Mouse (Mus musculus): ENCODE measurements around the gene S1pr4. TPM values are rescaled to one million over a fixed set of nuclear protein-coding genes. Genes with fewer than 3 reads are reported as not detected.

S1pr4 gene
- total RNA-seq (2021), result under 1 TPM; 0.18 to 0.28 TPM

DNA sequence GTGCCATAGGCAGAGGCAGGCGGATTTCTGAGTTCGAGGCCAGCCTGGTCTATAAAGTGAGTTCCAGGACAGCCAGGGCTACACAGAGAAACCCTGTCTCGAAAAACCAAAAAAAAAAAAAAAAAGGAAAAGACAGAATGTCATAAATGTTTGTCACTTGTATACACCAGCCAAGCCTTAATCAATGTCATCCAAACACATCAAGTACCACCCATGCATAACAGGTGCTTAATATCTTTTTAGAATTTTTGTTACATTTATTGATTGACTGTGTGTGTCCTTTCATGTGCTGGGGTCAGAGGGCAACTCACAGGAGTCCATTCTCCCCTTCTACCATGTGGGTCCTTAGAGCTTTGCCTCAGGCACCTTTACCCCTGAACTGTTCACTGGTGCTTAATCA, at the start of gene S1pr4:
Gene S1pr4, minus strand, starts transcription at position 101 of the 400 bp plus-strand sequence.
- intact Hi-C loops (cut with DNase I), result loop anchor here (5.0 kb wide), 1 partner anchor 37 kb away; no protein-coding TSS in a partner anchor
- no peak for DNase-seq (ENCODE audit: extremely low spot score in 1 of 2, low spot score in 2 of 2)

DNA sequence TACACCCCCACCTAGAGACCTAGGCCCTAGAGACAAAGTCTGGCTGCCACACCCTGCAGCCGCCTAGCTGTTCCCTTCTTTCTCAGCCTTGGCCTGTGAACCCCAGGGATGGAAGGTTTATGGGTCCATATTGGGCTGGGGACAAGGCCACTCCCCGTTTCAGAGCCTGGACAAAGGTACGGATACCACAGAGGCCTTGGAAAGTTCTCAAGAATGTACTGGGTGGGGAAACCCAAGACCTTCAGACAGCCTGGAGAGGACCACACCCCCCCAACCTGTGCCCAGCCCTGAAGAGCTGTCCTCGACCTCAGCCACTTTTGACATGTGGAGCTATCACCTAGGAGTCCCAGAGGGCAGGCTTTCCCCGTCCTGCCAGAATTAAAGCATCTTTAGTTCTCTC, 49.0 kb upstream of the S1pr4 start:
- intact Hi-C loops (cut with DNase I), result no loop called here
- DNase-seq (ENCODE audit: extremely low spot score in 1 of 2, low spot score in 2 of 2), result no peak

DNA sequence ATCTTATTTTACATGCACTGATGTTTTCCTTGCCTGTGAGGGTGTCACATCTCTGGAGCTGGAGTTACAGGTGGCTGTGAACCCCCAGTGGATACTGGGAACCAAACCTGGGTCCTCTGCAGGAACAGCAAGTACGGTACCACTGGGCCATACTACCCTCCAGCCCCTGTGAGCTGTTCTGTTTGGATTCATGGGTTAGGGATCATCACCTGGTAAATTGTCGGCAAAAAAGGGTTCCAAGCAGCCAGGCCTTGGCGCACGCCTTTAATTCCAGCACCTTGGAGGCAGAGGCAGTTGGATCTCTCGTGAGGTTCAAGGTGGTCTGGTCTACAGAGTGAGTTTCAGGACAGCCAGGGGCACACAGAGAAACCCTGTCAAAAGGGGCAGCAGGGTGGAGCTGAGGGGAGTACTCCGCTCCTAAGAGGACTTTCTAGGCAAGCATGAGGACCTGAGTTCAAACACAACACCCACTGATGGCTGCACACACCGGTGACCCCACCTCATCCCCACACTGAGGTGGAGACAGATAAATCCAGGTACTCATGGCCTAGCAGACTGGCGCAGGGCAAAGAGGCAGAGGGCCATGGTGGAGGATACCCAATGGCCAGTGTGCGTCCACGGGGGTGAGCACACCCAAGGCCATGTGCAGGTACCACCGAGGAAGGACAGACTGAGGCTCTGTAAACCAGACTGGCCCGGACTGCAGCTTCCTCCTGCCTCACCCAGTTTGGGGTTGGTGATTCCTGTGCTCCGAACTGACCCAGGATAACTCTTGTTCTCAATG, 47.0 kb upstream of the S1pr4 start:
- intact Hi-C loops (cut with DNase I), result no loop called here
- DNase-seq (ENCODE audit: extremely low spot score in 1 of 2, low spot score in 2 of 2), result no peak

DNA sequence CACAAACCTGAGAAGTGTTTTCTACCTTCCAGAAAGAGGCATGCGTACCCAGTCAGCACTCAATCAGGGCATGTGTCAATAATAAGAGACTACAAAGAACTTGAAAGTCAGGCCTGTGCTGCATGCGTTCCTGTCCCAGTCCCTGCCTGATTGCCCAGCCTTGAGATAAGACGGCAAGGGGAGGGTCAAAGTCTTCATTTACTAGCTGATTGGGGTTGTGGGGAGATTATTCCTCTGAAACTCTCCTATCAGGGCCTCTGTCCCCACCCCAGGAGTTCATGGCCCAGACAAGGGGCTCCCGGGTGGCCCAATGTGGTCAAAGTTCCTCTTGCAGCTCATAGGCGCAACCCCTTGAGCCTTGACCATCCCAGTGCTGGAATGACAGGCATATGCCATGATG, 46.4 kb upstream of the S1pr4 start:
- intact Hi-C loops (cut with DNase I), result no loop called here
- no peak for DNase-seq (ENCODE audit: extremely low spot score in 1 of 2, low spot score in 2 of 2)

DNA sequence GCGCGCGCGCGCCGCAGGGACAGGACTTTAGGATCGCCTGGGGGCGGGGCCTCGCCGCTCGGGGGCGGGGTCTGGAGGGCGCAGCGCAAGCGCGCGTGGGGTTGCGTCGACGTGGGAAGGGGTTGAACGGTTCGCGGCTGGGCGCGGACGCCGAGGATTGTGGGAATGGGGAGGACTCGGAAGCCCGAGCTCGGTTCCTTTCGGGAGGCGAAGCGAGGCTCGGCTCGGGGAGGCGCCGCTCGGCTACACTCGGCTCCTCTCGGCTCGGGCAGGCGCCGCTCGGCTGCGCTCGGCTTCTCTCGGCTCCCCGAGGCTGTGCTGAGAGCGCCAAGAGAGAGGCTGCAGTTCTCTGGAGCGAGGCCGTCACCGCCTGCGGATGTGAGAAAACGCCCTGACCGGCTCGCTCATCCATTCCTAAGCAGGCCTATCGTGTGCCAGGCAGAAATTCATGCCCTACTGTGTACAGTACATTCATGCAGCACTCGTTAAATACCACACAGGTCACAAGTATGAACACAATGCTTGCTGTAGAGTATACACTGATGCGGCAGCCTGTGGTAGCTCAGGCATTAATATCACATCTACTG, 45.3 kb upstream of the S1pr4 start, which contains the start of gene Gna11:
Gene Gna11, minus strand, starts transcription at position 30 of the 587 bp plus-strand sequence.
- peak; percentile 98 to 100 for DNase-seq (ENCODE audit: extremely low spot score in 1 of 2, low spot score in 2 of 2)
- intact Hi-C loops (cut with DNase I), result no loop called here

DNA sequence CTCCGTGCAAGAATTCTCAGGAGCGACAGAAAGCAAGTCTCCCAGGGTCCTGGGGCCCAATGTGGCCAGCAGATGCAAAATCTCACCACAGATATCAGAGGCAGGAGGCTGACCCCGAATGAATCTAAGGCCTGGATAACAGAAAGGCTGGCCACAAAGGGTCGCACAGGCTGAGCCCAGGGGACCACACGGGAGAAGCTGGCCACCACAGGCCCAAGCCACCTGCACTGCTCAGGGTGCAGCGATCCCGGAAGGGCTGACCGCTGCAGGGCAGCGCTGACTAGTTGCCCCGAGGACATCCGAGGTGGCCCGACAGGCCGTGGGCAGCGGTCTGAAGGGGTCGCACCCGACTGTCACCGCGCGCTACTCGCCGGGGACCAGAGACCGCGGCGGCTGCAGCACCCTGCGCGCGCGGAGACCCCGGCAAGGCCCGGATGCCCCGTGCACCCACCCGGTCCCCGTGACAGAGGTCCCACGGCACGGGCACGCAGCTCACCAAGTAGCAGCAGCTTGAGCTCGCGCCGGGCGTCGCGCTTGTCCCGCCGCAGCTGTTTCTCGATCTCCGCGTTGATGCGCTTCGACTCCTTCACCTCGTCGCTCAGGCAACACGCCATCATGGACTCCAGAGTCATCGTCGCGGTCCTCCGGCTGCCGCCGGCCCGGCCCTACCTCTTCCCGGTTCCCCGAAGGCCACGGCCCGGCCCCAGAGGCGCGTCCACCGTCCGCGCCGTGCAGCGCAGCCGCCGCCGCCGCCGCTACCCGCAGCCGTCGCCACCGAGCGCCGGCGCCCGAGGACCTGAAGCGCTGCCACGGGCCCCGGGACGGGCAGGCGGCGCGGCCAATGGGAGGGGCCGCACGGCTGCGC, 44.6 kb upstream of the S1pr4 start:
- intact Hi-C loops (cut with DNase I), result no loop called here
- no peak for DNase-seq (ENCODE audit: extremely low spot score in 1 of 2, low spot score in 2 of 2)

DNA sequence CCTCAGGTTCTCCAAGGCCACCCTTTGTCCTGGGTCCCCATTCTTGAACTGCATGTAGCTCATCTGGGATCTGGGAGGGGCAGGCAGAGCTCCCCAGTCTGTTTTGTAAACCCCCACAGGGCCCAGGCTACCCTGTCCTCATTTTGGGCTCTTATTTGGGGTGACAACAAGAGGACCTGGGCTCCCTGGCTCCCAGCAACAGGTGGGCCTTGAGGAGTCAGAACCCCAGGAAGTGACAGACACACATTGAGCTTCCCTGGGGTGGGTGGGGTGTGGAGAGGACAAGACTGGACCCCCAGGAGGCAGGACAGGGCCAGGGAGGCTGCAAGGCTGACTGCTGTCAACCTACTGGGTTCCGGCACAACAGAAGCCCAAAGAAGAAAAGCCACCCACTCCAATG, 43.7 kb upstream of the S1pr4 start:
- intact Hi-C loops (cut with DNase I), result no loop called here
- DNase-seq (ENCODE audit: extremely low spot score in 1 of 2, low spot score in 2 of 2), result no peak

DNA sequence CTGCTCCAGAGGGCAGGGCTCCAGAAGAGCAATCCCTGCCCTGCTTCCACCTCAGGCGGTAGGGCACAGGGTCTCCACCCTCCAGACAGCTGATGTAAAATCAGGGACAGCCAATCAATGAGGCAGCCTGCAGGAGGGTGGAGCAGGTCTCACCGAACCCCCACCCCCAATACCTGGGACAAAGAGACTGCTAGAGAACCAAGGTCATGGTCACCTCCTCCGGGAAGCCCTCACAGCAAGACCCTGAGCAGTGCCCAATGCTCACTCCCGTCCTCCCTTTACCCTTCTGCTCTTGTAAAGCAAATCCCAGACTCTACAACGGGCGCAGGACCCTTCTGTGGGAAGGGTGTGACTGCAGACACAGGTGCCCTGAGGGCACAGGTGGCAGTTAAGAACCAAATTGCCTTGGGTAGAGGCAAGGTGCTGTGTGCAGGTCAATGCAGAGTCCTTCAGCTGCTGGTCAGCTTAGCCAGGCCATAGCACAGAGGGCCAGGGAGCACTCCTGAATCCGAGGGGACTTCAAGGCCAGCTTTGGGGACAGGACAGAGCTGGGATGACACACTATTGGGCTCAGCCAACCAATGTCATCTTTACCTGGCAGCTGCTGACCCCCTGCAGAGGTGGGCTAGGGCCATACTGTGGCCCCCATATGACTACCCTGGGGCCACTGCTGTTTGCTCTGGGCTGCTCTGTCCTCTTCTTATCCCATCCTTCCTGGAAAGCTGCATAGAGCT, 43.0 kb upstream of the S1pr4 start:
- intact Hi-C loops (cut with DNase I), result no loop called here
- no peak for DNase-seq (ENCODE audit: extremely low spot score in 1 of 2, low spot score in 2 of 2)

DNA sequence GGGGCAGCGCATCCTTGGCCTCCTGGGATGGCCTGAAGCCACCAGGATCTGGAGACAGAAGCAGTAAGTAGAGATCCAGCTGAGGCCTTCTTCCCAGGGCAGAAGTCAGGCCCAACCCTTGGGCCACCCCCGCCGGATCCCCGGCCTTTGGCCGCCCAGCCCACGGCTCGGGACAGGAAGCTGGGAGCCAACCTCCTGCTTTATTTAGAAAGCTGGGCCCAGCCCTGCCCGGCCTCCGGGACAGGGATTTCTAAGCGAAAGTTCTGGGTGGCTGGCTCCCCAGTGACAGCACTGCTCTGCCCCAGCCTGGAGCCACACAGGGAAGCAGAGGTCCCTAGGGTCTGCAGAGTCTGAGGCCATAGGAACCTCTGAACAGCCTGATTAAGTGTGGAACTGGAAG, 41.9 kb upstream of the S1pr4 start:
- DNase-seq (ENCODE audit: extremely low spot score in 1 of 2, low spot score in 2 of 2), result peak in 1 of 2 experiments; percentile 81
- intact Hi-C loops (cut with DNase I), result no loop called here

DNA sequence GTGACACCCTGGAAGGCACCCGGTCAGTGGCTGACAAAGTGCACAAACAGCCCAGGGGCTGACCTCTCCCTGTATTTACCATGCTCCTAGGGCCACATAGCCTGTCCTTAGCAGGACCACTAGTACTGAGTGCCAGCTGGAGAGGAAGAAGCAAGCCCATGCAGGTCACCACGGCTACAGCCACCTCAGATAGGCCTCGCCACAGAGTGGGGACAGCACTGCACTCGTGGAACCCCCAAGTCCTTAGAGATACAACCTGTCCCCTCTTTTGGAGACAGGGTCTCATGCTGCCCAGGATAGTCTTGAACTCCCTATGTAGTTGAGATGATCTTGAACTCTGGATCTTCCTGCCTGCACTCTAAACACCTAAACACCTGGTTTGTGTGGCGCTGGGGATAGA, 41.4 kb upstream of the S1pr4 start:
- no peak for DNase-seq (ENCODE audit: extremely low spot score in 1 of 2, low spot score in 2 of 2)
- intact Hi-C loops (cut with DNase I), result no loop called here

DNA sequence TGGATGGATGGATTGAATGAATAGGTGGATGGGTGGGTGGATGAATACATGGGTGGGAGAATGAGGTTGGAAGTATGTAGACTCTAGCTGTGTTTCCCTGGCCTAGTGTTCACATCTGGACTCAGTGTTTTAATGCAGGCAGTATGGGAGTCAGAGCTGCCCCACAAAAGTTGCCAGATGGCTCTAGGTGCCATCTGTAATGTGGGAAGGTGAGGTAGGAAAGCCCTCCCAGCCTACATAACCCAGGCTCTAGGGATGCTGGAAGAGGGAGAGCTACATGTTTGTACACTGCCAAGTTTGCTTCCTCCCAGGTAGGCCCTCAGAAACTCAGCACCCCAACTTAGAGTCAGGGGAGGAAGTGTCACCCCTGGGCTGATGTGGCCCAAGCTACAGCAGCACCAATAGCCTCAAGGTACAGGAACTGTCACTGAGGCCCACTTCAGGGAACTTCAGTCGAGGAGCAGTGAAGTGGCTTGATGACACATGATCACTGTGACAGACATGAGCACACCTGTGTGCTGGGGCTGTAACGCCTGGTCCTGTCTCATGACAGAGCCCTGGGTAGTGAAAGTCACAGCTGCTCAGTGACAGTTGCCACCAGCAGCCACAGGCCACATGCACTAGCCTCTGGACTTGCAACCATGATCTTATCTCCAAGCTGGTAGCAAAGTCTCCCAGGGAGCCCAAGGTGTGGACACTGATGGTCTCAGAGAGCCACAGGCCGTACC, 38.6 kb upstream of the S1pr4 start:
- no peak for DNase-seq (ENCODE audit: extremely low spot score in 1 of 2, low spot score in 2 of 2)
- intact Hi-C loops (cut with DNase I), result loop anchor here (5.0 kb wide), 1 partner anchor 36 kb away; the partner anchor contains the start of gene S1pr4

DNA sequence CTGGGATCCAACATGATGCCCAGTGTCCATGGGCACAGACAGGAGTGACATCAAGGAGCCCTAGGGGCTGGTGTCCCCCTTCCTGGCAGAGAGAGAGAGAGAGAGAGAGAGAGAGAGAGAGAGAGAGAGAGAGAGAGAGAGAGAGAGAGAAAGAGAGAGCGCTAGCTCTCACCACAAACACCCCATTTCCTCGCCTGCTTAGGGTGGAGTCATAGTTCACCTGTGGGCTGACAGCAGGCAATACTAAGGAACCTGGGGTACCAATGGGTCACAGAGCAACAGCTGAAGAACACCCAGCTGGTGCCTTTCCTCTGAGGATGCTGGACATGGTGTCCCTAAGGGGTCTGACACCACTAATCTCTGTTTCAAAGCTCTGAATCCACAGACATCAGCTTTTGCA, 37.5 kb upstream of the S1pr4 start:
- DNase-seq (ENCODE audit: extremely low spot score in 1 of 2, low spot score in 2 of 2), result no peak
- intact Hi-C loops (cut with DNase I), result loop anchor here (5.0 kb wide), 1 partner anchor 35 kb away; the partner anchor contains the start of gene S1pr4

DNA sequence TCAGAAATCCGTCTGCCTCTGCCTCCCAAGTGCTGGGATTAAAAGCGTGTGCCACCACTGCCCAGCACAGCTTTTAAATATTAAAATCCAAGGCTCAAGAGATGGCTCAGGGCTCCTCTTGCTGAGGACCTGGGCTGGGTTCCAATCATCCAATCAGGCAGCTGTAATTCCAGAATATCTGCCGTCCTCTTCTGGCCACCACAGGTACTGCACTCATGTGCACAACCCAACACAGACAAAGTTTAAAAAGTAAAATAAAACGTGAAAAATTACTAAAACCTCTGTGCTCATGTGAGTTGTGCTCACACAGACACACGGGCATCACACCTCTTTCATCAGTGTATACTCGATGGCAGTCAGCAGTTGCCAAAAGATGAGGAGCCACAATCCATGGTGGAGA, 36.8 kb upstream of the S1pr4 start:
- intact Hi-C loops (cut with DNase I), result loop anchor here (5.0 kb wide), 1 partner anchor 34 kb away; the partner anchor contains the start of gene S1pr4
- DNase-seq (ENCODE audit: extremely low spot score in 1 of 2, low spot score in 2 of 2), result no peak

DNA sequence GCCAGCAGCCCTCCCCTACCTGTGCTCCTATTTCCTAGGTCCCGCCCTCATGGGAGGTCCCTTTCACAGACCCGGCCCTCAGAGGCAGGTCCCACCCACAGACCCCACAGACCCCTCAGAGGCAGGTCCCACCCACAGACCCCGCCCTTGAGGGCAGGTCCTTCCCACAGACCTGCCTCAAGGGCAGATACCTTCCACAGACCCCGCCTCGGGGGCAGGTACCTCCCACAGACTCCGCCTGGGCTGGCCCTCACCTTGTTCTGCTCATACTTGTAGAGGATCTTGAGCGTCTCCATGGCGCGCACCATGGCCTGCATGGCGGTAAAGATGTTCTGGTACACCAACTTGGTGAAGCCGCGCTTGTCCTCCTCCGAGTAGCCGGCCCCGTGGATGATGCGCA, 34.9 kb upstream of the S1pr4 start:
- no peak for DNase-seq (ENCODE audit: extremely low spot score in 1 of 2, low spot score in 2 of 2)
- intact Hi-C loops (cut with DNase I), result loop anchor here (5.0 kb wide), 1 partner anchor 33 kb away; the partner anchor contains the start of gene S1pr4

DNA sequence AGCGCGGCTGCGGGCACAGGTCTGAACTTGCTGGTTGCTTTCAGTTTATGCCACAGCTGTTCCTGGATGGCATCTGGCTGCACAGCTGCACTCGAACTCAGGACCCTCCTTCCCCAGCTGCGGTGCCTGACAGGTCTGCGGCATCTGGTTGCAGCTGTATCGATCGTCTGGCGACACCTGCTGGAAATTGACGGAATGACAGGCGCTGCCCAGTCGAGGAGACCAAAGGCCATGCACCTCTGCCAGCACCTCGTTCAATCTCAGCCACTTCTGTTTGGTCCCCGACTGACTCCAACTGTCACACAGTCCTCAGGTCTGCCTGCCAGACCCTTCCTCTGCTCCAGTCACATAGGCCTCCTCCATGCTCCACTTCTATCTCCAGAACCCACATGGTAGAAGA, 26.8 kb upstream of the S1pr4 start:
- peak in 1 of 2 experiments; percentile 76 for DNase-seq (ENCODE audit: extremely low spot score in 1 of 2, low spot score in 2 of 2)
- intact Hi-C loops (cut with DNase I), result no loop called here

DNA sequence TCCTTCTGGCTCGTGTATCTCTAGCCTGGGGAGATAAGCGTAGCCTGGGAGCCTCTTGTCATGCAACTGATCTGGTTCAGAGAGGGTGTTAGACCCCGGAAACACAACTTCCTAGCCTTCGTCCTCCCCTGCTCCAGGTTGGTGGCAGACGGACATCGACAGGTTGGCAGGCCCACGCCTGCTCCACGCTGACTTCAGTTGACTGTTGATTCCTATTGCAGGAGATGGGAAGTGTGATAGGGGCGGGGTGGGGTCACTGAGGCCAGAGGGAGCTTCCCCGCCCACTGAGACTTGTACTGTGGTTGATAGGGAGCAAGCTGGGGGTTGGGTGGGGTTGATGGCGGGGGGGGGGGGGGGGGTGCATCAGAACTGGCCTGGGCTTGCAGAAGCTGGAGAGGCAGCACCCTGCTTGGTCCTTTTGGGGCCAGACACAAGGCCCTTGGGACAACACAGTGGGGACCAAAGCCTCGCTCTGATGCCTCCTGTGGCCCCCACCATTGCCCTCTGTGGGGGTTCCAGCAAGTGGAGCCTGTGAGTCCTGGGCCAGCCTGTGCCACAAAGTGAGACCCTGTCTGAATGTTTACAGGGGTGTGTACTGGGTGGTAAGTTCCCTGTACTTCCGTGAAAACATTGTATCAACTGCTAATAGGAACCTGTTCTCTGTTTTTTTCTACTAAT, 25.2 kb upstream of the S1pr4 start:
- intact Hi-C loops (cut with DNase I), result no loop called here
- no peak for DNase-seq (ENCODE audit: extremely low spot score in 1 of 2, low spot score in 2 of 2)

DNA sequence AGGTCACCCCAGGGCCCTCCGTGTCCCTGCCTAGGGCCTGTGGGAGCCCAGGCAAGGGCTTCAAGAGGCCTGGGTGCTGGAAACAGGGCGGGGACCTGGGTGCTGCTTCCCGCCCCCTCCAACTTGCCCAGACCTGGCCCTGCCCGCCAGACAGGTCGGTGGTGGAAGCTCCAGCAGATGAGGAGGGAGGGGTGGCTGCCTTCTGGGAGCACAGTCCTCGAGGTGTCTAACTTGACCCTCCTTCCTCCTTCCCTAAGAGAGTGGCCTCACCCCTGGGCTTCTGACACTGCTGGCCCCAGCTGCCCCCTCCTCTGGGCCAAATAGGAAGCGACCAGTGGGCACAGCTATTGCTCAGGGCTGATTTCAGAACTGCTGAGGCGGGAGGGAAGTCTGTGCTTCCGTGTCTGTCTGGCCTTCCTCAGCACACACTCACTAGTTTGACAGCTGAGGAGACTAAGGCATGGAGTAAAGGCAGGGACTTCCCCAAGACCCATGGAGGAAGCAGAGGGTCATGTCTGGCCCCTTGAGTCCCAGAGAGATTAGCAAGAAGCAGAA, 24.2 kb upstream of the S1pr4 start, which contains the start of gene Gna15:
Gene Gna15, minus strand, starts transcription at position 175 of the 555 bp plus-strand sequence.
- intact Hi-C loops (cut with DNase I), result no loop called here
- no peak for DNase-seq (ENCODE audit: extremely low spot score in 1 of 2, low spot score in 2 of 2)

All from left cerebral cortex, postnatal 10 days (tissue).